Mouse (Mus musculus) heart, embryonic 11.5 days (tissue): Measurements from ENCODE around the gene Gm21256. TPM values are rescaled to one million over a fixed set of nuclear protein-coding genes. Genes with fewer than 3 reads are reported as not detected.
"Not testable (repeated sequence)": the region's sequence is repeated elsewhere in the genome, so short reads cannot be mapped to it uniquely, and the experiment has no call there.

ENCODE experiments used
- ATAC-seq: fragments of 200-750 bp; cut with Nextera tagmentation; replicated peaks from 2 replicates; pipeline ENCODE4 v1.8.0; 2017; ENCODE audit warnings: moderate library complexity; ENCODE audit not compliant: insufficient number of reproducible peaks, low FRiP score, low TSS enrichment
- H3K27ac ChIP-seq: fragments of 300-500 bp; sonication (generic); 2 replicates; pipeline ENCODE4 v1.5.1; 2014; ENCODE audit warnings: mild to moderate bottlenecking, low read depth, low read length
- H3K27me3 ChIP-seq: fragments of 300-500 bp; sonication (generic); 2 replicates; pipeline ENCODE4 v1.6.1; 2014; ENCODE audit warnings: mild to moderate bottlenecking, low read length, mixed read lengths; ENCODE audit not compliant: control insufficient read depth, insufficient read depth
- H3K36me3 ChIP-seq: fragments of 300-500 bp; sonication (generic); 2 replicates; pipeline ENCODE4 v1.6.1; 2014; ENCODE audit warnings: mild to moderate bottlenecking, low read length, moderate library complexity, mixed read lengths; ENCODE audit not compliant: control insufficient read depth, insufficient read depth
- H3K4me1 ChIP-seq: fragments of 300-500 bp; sonication (generic); 2 replicates; pipeline ENCODE4 v1.6.1; 2014; ENCODE audit warnings: low read length; ENCODE audit not compliant: control insufficient read depth, insufficient read depth
- H3K4me2 ChIP-seq: fragments of 300-500 bp; sonication (generic); 2 replicates; pipeline ENCODE4 v1.6.1; 2014; ENCODE audit warnings: mild to moderate bottlenecking, moderate library complexity
- H3K4me3 ChIP-seq: fragments of 300-500 bp; sonication (generic); 2 replicates; pipeline ENCODE4 v1.5.1; 2014; ENCODE audit warnings: low read depth, low read length
- H3K9ac ChIP-seq: fragments of 300-500 bp; sonication (generic); 2 replicates; pipeline ENCODE4 v1.6.1; 2014; ENCODE audit warnings: mild to moderate bottlenecking, low read depth, low read length, moderate library complexity
- H3K9me3 ChIP-seq: fragments of 300-500 bp; sonication (generic); replicated peaks from 2 replicates; pipeline ENCODE4 v1.6.1; 2016; ENCODE audit warnings: low read length; ENCODE audit not compliant: control insufficient read depth
- WGBS: fragments of 180-500 bp; shearing (Covaris S2); extraction: QIAGEN DNeasy Blood & Tissue Kit; methylation state at CpG from one replicate; pipeline ENCODE4 v1.1.7; 2014; ENCODE audit not compliant: insufficient replicate concordance; 5-methylcytosine and 5-hydroxymethylcytosine counted together
- polyA plus RNA-seq: library from polyadenylated mRNA; unstranded; fragments of >200 nt; fragmentation: Nextera tagmentation; extraction: Ambion mirVana; gene quantifications from 2 replicates; pipeline ENCODE4 v1.2.1, GENCODE M21; 2014

The Gm21256 gene
- polyA plus RNA-seq: not detected in 2 replicates

- not testable (repeated sequence) for H3K4me3 ChIP-seq, ATAC-seq, H3K36me3 ChIP-seq, H3K4me2 ChIP-seq, H3K27ac ChIP-seq, H3K9ac ChIP-seq, H3K9me3 ChIP-seq, H3K27me3 ChIP-seq, H3K4me1 ChIP-seq
- no CpG with 5 or more reads among the region's 7 CpGs for WGBS
Measured at GRCm38 (mm10) chrY:47450660-47451059, at the start of gene Gm21256. Gene Gm21256 (plus strand): TSS chrY:47450960.

Other genes with a start within 250 kb of the Gm21256 start
- gene Gm21170, start 240.1 kb downstream of the Gm21256 start, polyA plus RNA-seq: not detected in 2 replicates